Mouse (Mus musculus): ENCODE data around the gene Capn2.

- peak; percentile 76 for TF ChIP-seq CTCF (IDR thresholded peaks at IDR 0.05; ENCODE audit: control insufficient read depth, insufficient read depth, low read length)
- no peak for TF ChIP-seq POLR2A (IDR thresholded peaks at IDR 0.05; ENCODE audit: borderline replicate concordance, control insufficient read depth, low read depth, low read length)
These were observed 36.4 kb upstream of the Capn2 start for GRCm38 (mm10) chr1:182553649-182554375.

Data from bone marrow, adult 2 months (tissue).